Mouse (Mus musculus) heart, embryonic 16.5 days (tissue): Measurements from ENCODE around the gene Snx5. TPM values are rescaled to one million over a fixed set of nuclear protein-coding genes. Genes with fewer than 3 reads are reported as not detected.

Source experiments
- ATAC-seq: fragments of 200-750 bp; cut with Nextera tagmentation; replicated peaks from 2 replicates; pipeline ENCODE4 v1.8.0; 2017; ENCODE audit warnings: moderate number of reproducible peaks; ENCODE audit not compliant: insufficient read depth, low FRiP score; ENCODE audit errors: extremely low read depth
- H3K27ac ChIP-seq: fragments of 300-500 bp; sonication (generic); 2 replicates; pipeline ENCODE4 v1.5.1; 2014; ENCODE audit warnings: mild to moderate bottlenecking, low read length, control low read depth, moderate library complexity
- H3K27me3 ChIP-seq: fragments of 300-500 bp; sonication (generic); 2 replicates; pipeline ENCODE4 v1.6.1; 2014; ENCODE audit warnings: low read length, mixed read lengths; ENCODE audit not compliant: control insufficient read depth, insufficient read depth
- H3K36me3 ChIP-seq: fragments of 300-500 bp; sonication (generic); 2 replicates; pipeline ENCODE4 v1.6.1; 2014; ENCODE audit not compliant: control insufficient read depth, insufficient read depth
- H3K4me1 ChIP-seq: fragments of 300-500 bp; sonication (generic); 2 replicates; pipeline ENCODE4 v1.6.1; 2014; ENCODE audit warnings: low read length, mixed read lengths; ENCODE audit not compliant: control insufficient read depth, insufficient read depth
- H3K4me2 ChIP-seq: fragments of 300-500 bp; sonication (generic); 2 replicates; pipeline ENCODE4 v1.6.1; 2014; ENCODE audit warnings: low read depth, mild to moderate bottlenecking, control low read depth, low read length
- H3K4me3 ChIP-seq: fragments of 300-500 bp; sonication (generic); 2 replicates; pipeline ENCODE4 v1.5.1; 2014; ENCODE audit warnings: mild to moderate bottlenecking, control low read depth, low read length
- H3K9ac ChIP-seq: fragments of 300-500 bp; sonication (generic); 2 replicates; pipeline ENCODE4 v1.6.1; 2014; ENCODE audit warnings: low read length, control low read depth
- H3K9me3 ChIP-seq: fragments of 300-500 bp; sonication (generic); replicated peaks from 2 replicates; pipeline ENCODE4 v1.6.1; 2016; ENCODE audit warnings: low read length; ENCODE audit not compliant: control insufficient read depth
- WGBS: fragments of 180-500 bp; shearing (Covaris S2); extraction: QIAGEN DNeasy Blood & Tissue Kit; methylation state at CpG from one replicate; pipeline ENCODE4 v1.1.7; 2014; 5-methylcytosine and 5-hydroxymethylcytosine counted together
- polyA plus RNA-seq: library from polyadenylated mRNA; unstranded; fragments of >200 nt; fragmentation: Nextera tagmentation; extraction: Ambion mirVana; gene quantifications from 2 replicates; pipeline ENCODE4 v1.2.1, GENCODE M21; 2015

Snx5 gene
- polyA plus RNA-seq, 1 experiment from 2014 or later, result 95.3 TPM

DNA sequence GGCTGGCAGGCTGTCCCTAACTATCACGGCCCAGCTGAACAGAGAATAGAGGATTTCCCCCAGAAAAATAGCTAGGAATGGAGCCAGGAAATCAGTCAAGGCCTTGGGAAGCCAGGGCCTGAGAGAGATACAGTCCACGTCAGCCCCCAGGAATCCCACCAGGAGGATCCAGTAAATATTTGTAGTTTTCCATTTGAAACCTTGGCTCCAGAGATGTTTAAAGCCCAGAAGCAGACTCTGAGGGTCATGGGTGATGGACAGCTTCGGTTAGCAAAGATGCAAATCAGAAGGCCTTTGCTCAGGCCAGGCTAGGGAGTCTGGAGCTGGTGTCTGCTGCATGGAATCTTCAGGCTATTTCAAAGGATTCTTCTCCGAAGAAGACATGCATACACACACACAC, 68.6 kb downstream of the Snx5 start:
- Histone ChIP-seq H3K4me1 (peaks cover 17% of the 10 kb centered on the region), H3K27me3 (no peaks in the 10 kb centered on the region), H3K4me2 (no peak overlapping the region), H3K9me3 (no peaks in the 10 kb centered on the region), H3K4me3 (no peak overlapping the region), H3K36me3 (no peaks in the 10 kb centered on the region), H3K27ac (0 out of 2 replicates have a peak overlapping the region, but pooled peaks have one; percentile 29), H3K9ac (no peak overlapping the region)
- no peak for ATAC-seq
- 53% methylated on average over 4 of the region's 4 CpGs for WGBS

Other genes with a start within 250 kb of the Snx5 start
- gene Banf2, start 237.8 kb downstream of the Snx5 start, polyA plus RNA-seq, result not detected in 2 replicates
- 26.0 and 28.0 TPM in 2 replicates for gene Mgme1, start 243 bp downstream of the Snx5 start, polyA plus RNA-seq
- gene Ovol2, start 61.2 kb upstream of the Snx5 start, polyA plus RNA-seq, result 0.14 and 0.76 TPM in 2 replicates
- 27.2 and 28.0 TPM in 2 replicates for gene Kat14, start 98.1 kb upstream of the Snx5 start, polyA plus RNA-seq
- gene Pet117, start 98.1 kb upstream of the Snx5 start, polyA plus RNA-seq, result 2.9 and 3.9 TPM in 2 replicates